Mouse (Mus musculus): ENCODE data around the gene Gm10306. TPM values are rescaled to one million over a fixed set of nuclear protein-coding genes. Genes with fewer than 3 reads are reported as not detected.

Gene Gm10306
- polyA plus RNA-seq, 1 experiment: not detected

- TF ChIP-seq TAL1 (IDR thresholded peaks at IDR 0.05; ENCODE audit: low read length) (no peak), GATA1 (IDR thresholded peaks at IDR 0.05; ENCODE audit: low read length) (no peak)
- H3K9me3 ChIP-seq (ENCODE audit: control insufficient read depth, low read length): no peaks in the 10 kb centered on the region
- H3K36me3 ChIP-seq (ENCODE audit: control insufficient read depth): no peaks in the 10 kb centered on the region
- peak overlapping the region; percentile 78 for H3K4me3 ChIP-seq (replicated peaks)
- H3K27me3 ChIP-seq (ENCODE audit: control insufficient read depth): no peaks in the 10 kb centered on the region
- H3K4me1 ChIP-seq (ENCODE audit: control insufficient read depth): peaks cover 27% of the 10 kb centered on the region
Observed at GRCm38 (mm10) chr4:94602496-94603030, 46.2 kb downstream of the Gm10306 start.

GRCm38 (mm10) chr4:94603031-94603629 lies 46.8 kb downstream of the Gm10306 start, which contains the start of gene Plaa:
Gene Plaa (minus strand): TSS chr4:94603244.
- Histone ChIP-seq H3K27me3 (ENCODE audit: control insufficient read depth) (no peaks in the 10 kb centered on the region), H3K4me1 (ENCODE audit: control insufficient read depth) (peaks cover 27% of the 10 kb centered on the region), H3K9me3 (ENCODE audit: control insufficient read depth, low read length) (no peaks in the 10 kb centered on the region), H3K36me3 (ENCODE audit: control insufficient read depth) (no peaks in the 10 kb centered on the region), H3K4me3 (replicated peaks) (peak within 1 kb of the TSS; percentile 78)
- TF ChIP-seq GATA1 (IDR thresholded peaks at IDR 0.05; ENCODE audit: low read length) (no peak), TAL1 (IDR thresholded peaks at IDR 0.05; ENCODE audit: low read length) (no peak)

- no peaks in the 10 kb centered on the region for H3K9me3 ChIP-seq (ENCODE audit: control insufficient read depth, low read length)
- H3K4me1 ChIP-seq (ENCODE audit: control insufficient read depth): peaks cover 27% of the 10 kb centered on the region
- TF ChIP-seq TAL1 (IDR thresholded peaks at IDR 0.05; ENCODE audit: low read length): no peak
- TF ChIP-seq GATA1 (IDR thresholded peaks at IDR 0.05; ENCODE audit: low read length): no peak
- H3K36me3 ChIP-seq (ENCODE audit: control insufficient read depth): no peaks in the 10 kb centered on the region
- H3K4me3 ChIP-seq (replicated peaks): no peak overlapping the region
- no peaks in the 10 kb centered on the region for H3K27me3 ChIP-seq (ENCODE audit: control insufficient read depth)
Observed at GRCm38 (mm10) chr4:94604452-94605019, 48.2 kb downstream of the Gm10306 start.

GRCm38 (mm10) chr4:94605591-94605990 lies 49.2 kb downstream of the Gm10306 start:
- no peaks in the 10 kb centered on the region for H3K36me3 ChIP-seq (ENCODE audit: control insufficient read depth)
- TF ChIP-seq GATA1 (IDR thresholded peaks at IDR 0.05; ENCODE audit: low read length) (no peak), TAL1 (IDR thresholded peaks at IDR 0.05; ENCODE audit: low read length) (no peak)
- H3K4me3 ChIP-seq (replicated peaks): no peak overlapping the region
- H3K4me1 ChIP-seq (ENCODE audit: control insufficient read depth): peaks cover 27% of the 10 kb centered on the region
- no peaks in the 10 kb centered on the region for H3K9me3 ChIP-seq (ENCODE audit: control insufficient read depth, low read length)
- H3K27me3 ChIP-seq (ENCODE audit: control insufficient read depth): no peaks in the 10 kb centered on the region

Other genes with a start within 250 kb of the Gm10306 start
- gene Caap1, start 250 bp downstream of the Gm10306 start, polyA plus RNA-seq (2012): 0.28 and 0.37 TPM in 2 replicates
- 1.6 TPM in 2 replicates for gene Plaa, start 46.7 kb downstream of the Gm10306 start, polyA plus RNA-seq (2012)
- gene Ift74, start 57.9 kb downstream of the Gm10306 start, polyA plus RNA-seq (2012): not detected in 2 replicates
- not detected in 2 replicates for gene Lrrc19, start 93.6 kb downstream of the Gm10306 start, polyA plus RNA-seq (2012)
- gene Tek, start 182.7 kb downstream of the Gm10306 start, polyA plus RNA-seq (2012): not detected in 2 replicates

All from erythroblast, embryonic 14.5 days (primary cell).